Mouse (Mus musculus): ENCODE data around the gene Mrps18a. TPM values are rescaled to one million over a fixed set of nuclear protein-coding genes. Genes with fewer than 3 reads are reported as not detected.

The Mrps18a gene
- total and polyA plus RNA-seq, 3 experiments: 78.1 to 127 (median 126) TPM

DNA sequence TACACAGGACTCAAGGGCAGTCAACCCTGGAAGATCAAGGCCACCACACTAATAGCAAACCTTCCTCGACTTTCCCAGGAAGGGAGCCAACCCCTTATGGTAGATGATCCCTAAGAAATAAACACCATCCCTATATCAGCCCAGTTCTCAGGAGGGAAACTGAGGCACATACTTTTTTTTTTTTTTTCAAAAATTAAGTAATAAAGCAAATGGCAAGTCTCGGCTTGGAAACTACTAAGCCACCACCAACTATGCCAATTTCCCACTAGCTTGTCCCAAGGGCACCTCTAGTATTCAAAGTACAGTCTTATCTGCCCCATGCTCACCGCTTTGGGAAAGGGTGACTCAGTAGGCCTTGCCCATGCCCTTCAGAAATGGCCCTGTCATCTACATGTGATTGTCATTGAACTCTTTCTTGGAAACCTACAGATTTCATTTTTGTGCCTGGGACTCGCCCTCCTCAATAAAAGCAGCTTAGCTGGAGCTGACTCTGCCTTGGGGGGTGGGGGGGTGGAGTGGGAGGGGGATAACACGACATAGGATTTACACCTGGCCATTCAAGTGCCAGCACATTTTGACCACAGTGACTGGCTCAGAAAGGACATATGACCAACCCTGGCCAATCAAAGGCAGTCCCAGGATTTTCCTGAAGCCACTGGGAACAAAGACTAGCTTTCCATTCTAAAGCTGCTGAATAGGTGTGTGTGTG lies 35.1 kb upstream of the Mrps18a start:
- TF ChIP-seq NRF1 (IDR thresholded peaks at IDR 0.05; ENCODE audit: low read depth, low read length): no peak
- no peak for TF ChIP-seq ZMIZ1 (IDR thresholded peaks at IDR 0.05; ENCODE audit: low read depth, low read length)
- TF ChIP-seq ZNF384 (IDR thresholded peaks at IDR 0.05; ENCODE audit: low read depth, low read length): no peak; the same call in 1 of the 2 replicates
- no peak for TF ChIP-seq MYC (IDR thresholded peaks at IDR 0.05; ENCODE audit: low read depth, low read length)
- no peak for TF ChIP-seq RCOR1 (conservative IDR thresholded peaks at IDR 0.05; ENCODE audit: low read depth, low read length)
- no peak for TF ChIP-seq ETS1 (conservative IDR thresholded peaks at IDR 0.05; ENCODE audit: low read depth, low read length)
- no peak for TF ChIP-seq ELF1 (IDR thresholded peaks at IDR 0.05; ENCODE audit: low read depth, low read length)
- TF ChIP-seq PAX5 (IDR thresholded peaks at IDR 0.05; ENCODE audit: low read length): no peak
- no peak for TF ChIP-seq MAX (IDR thresholded peaks at IDR 0.05; ENCODE audit: low read length)
- no peak for TF ChIP-seq TCF12 (IDR thresholded peaks at IDR 0.05; ENCODE audit: low read depth, low read length)
- TF ChIP-seq SMC3 (IDR thresholded peaks at IDR 0.05; ENCODE audit: low read depth, low read length): no peak
- dilution Hi-C loops (cut with MboI; ENCODE audit: extremely low pct_ligation_motif_present, extremely low pct_unique_long_range_greater_than_20kb, low sequenced_read_pairs): no loop called here
- no peak overlapping the region for H3K27ac ChIP-seq (ENCODE audit: insufficient read depth, low read depth)
- DNase-seq (ENCODE audit: extremely low read depth): peak; percentile 3
- H3K27me3 ChIP-seq (replicated peaks): peaks cover 46% of the 10 kb centered on the region
- no peaks in the 10 kb centered on the region for H3K36me3 ChIP-seq (replicated peaks in 1 of 2; ENCODE audit: control insufficient read depth in 1 of 2, insufficient read depth in 1 of 2, low read length in 1 of 2)
- in situ Hi-C loops (cut with MboI; ENCODE audit: low pct_ligation_motif_present, low pct_unique_long_range_greater_than_20kb, low sequenced_read_pairs): no loop called here
- H3K4me2 ChIP-seq (ENCODE audit: insufficient read depth, low read depth, poor library complexity, severe bottlenecking): no peak overlapping the region
- peaks cover 7% of the 10 kb centered on the region for H3K9me3 ChIP-seq (replicated peaks; ENCODE audit: low read length)
- H3K79me2 ChIP-seq (replicated peaks; ENCODE audit: control insufficient read depth, extremely low read depth, insufficient read depth, poor library complexity, severe bottlenecking): no peaks in the 10 kb centered on the region
- H3K4me1 ChIP-seq (ENCODE audit: control insufficient read depth in 1 of 2, insufficient read depth in 2 of 2): peaks cover 14 to 30% of the 10 kb centered on the region in 2 experiments; a peak in 3 of 4 replicates
- H3K9ac ChIP-seq (ENCODE audit: insufficient read depth, low read depth): no peak overlapping the region
- no peak overlapping the region for H3K4me3 ChIP-seq (replicated peaks in 1 of 3; ENCODE audit: low read depth in 2 of 3, low read length in 2 of 3, poor library complexity in 1 of 3)

GRCm38 (mm10) chr17:46076260-46076551 lies 34.6 kb upstream of the Mrps18a start:
- dilution Hi-C loops (cut with MboI; ENCODE audit: extremely low pct_ligation_motif_present, extremely low pct_unique_long_range_greater_than_20kb, low sequenced_read_pairs) (no loop called here), in situ Hi-C loops (cut with MboI; ENCODE audit: low pct_ligation_motif_present, low pct_unique_long_range_greater_than_20kb, low sequenced_read_pairs) (no loop called here)
- Histone ChIP-seq H3K4me3 (replicated peaks in 1 of 3; ENCODE audit: low read depth in 2 of 3, low read length in 2 of 3, poor library complexity in 1 of 3) (no peak overlapping the region), H3K79me2 (replicated peaks; ENCODE audit: control insufficient read depth, extremely low read depth, insufficient read depth, poor library complexity, severe bottlenecking) (no peaks in the 10 kb centered on the region), H3K4me1 (ENCODE audit: control insufficient read depth in 1 of 2, insufficient read depth in 2 of 2) (peaks cover 14 to 30% of the 10 kb centered on the region in 2 experiments; a peak in 3 of 4 replicates), H3K9me3 (replicated peaks; ENCODE audit: low read length) (peaks cover 7% of the 10 kb centered on the region), H3K4me2 (ENCODE audit: insufficient read depth, low read depth, poor library complexity, severe bottlenecking) (no peak overlapping the region), H3K36me3 (replicated peaks in 1 of 2; ENCODE audit: control insufficient read depth in 1 of 2, insufficient read depth in 1 of 2, low read length in 1 of 2) (no peaks in the 10 kb centered on the region), H3K27ac (ENCODE audit: insufficient read depth, low read depth) (no peak overlapping the region), H3K9ac (ENCODE audit: insufficient read depth, low read depth) (no peak overlapping the region), H3K27me3 (replicated peaks) (peaks cover 51% of the 10 kb centered on the region)
- no peak for TF ChIP-seq TBP (conservative IDR thresholded peaks at IDR 0.05; ENCODE audit: low read depth, low read length)
- no peak for TF ChIP-seq MEF2A (IDR thresholded peaks at IDR 0.05; ENCODE audit: borderline replicate concordance, low read depth, low read length)
- TF ChIP-seq MAFK (IDR thresholded peaks at IDR 0.05; ENCODE audit: insufficient replicate concordance, low read length): no peak
- TF ChIP-seq POLR2AphosphoS2 (IDR thresholded peaks at IDR 0.05; ENCODE audit: low read depth, low read length): no peak
- TF ChIP-seq KAT2A (IDR thresholded peaks at IDR 0.05; ENCODE audit: insufficient replicate concordance, low read length): no peak
- no peak for TF ChIP-seq MYC (IDR thresholded peaks at IDR 0.05; ENCODE audit: low read depth, low read length)
- TF ChIP-seq EP300 (IDR thresholded peaks at IDR 0.05; ENCODE audit: low read length): no peak
- TF ChIP-seq SIN3A (IDR thresholded peaks at IDR 0.05; ENCODE audit: low read length): no peak
- no peak for TF ChIP-seq BHLHE40 (IDR thresholded peaks at IDR 0.05; ENCODE audit: low read depth, low read length)
- no peak for TF ChIP-seq RCOR1 (conservative IDR thresholded peaks at IDR 0.05; ENCODE audit: low read depth, low read length)
- no peak for TF ChIP-seq MAZ (IDR thresholded peaks at IDR 0.05; ENCODE audit: low read depth, low read length)
- no peak for TF ChIP-seq NELFE (IDR thresholded peaks at IDR 0.05; ENCODE audit: low read depth, low read length)
- TF ChIP-seq PAX5 (IDR thresholded peaks at IDR 0.05; ENCODE audit: low read length): no peak
- TF ChIP-seq ZNF384 (IDR thresholded peaks at IDR 0.05; ENCODE audit: low read depth, low read length): no peak
- TF ChIP-seq GABPA (IDR thresholded peaks at IDR 0.05; ENCODE audit: insufficient replicate concordance, low read depth, low read length): no peak
- no peak for TF ChIP-seq MAX (IDR thresholded peaks at IDR 0.05; ENCODE audit: low read length)
- TF ChIP-seq HCFC1 (IDR thresholded peaks at IDR 0.05; ENCODE audit: low read depth, low read length): no peak
- TF ChIP-seq MXI1 (IDR thresholded peaks at IDR 0.05; ENCODE audit: low read depth, low read length): no peak
- no peak for DNase-seq (ENCODE audit: extremely low read depth)

All from CH12.LX (cell line).